Mouse (Mus musculus): ENCODE results near the gene Klf12. TPM values are rescaled to one million over a fixed set of nuclear protein-coding genes. Genes with fewer than 3 reads are reported as not detected.

Gene Klf12
- polyA plus RNA-seq, 2 experiments, result 2.8 to 3.2 TPM

GRCm38 (mm10) chr14:99911912-99912311 is 372.6 kb downstream of the Klf12 start:
- no peak overlapping the region for H3K9ac ChIP-seq (replicated peaks)
- DNase-seq (ENCODE audit: low read depth in 3 of 3, low spot score in 3 of 3) (no peak), ATAC-seq (ENCODE audit: insufficient read depth) (no peak)
- H3K4me1 ChIP-seq (replicated peaks; ENCODE audit: control insufficient read depth in 2 of 2, insufficient read depth in 2 of 2, low read length in 1 of 2), result no peaks in the 10 kb centered on the region
- H3K27ac ChIP-seq, result no peak overlapping the region
- WGBS (ENCODE audit: insufficient replicate concordance), result 49% methylated on average over 3 of the region's 3 CpGs
- H3K4me2 ChIP-seq (ENCODE audit: low read depth), result no peak overlapping the region
- no peaks in the 10 kb centered on the region for H3K9me3 ChIP-seq (ENCODE audit: control insufficient read depth, low read length)
- H3K27me3 ChIP-seq (ENCODE audit: control insufficient read depth, insufficient read depth, low read length), result no peaks in the 10 kb centered on the region
- no peaks in the 10 kb centered on the region for H3K36me3 ChIP-seq (replicated peaks; ENCODE audit: control insufficient read depth, insufficient read depth, low read depth)
- no peak for TF ChIP-seq EP300 (IDR thresholded peaks at IDR 0.05; ENCODE audit: low read depth)
- TF ChIP-seq CTCF (IDR thresholded peaks at IDR 0.05; ENCODE audit: low read depth), result no peak
- H3K4me3 ChIP-seq (ENCODE audit: insufficient read depth in 1 of 2, low read depth in 2 of 2, low read length in 2 of 2), result no peak overlapping the region

GRCm38 (mm10) chr14:99910876-99911275 is 373.6 kb downstream of the Klf12 start:
- no peak overlapping the region for H3K4me2 ChIP-seq (ENCODE audit: low read depth)
- H3K27ac ChIP-seq, result no peak overlapping the region
- TF ChIP-seq EP300 (IDR thresholded peaks at IDR 0.05; ENCODE audit: low read depth), result no peak
- TF ChIP-seq CTCF (IDR thresholded peaks at IDR 0.05; ENCODE audit: low read depth), result no peak
- H3K9ac ChIP-seq (replicated peaks), result no peak overlapping the region
- DNase-seq (ENCODE audit: low read depth in 3 of 3, low spot score in 3 of 3) (no peak), ATAC-seq (ENCODE audit: insufficient read depth) (no peak)
- 52% methylated on average over 5 of the region's 5 CpGs for WGBS (ENCODE audit: insufficient replicate concordance)
- no peaks in the 10 kb centered on the region for H3K4me1 ChIP-seq (replicated peaks; ENCODE audit: control insufficient read depth in 2 of 2, insufficient read depth in 2 of 2, low read length in 1 of 2)
- H3K9me3 ChIP-seq (ENCODE audit: control insufficient read depth, low read length), result no peaks in the 10 kb centered on the region
- no peaks in the 10 kb centered on the region for H3K36me3 ChIP-seq (replicated peaks; ENCODE audit: control insufficient read depth, insufficient read depth, low read depth)
- no peaks in the 10 kb centered on the region for H3K27me3 ChIP-seq (ENCODE audit: control insufficient read depth, insufficient read depth, low read length)
- H3K4me3 ChIP-seq (ENCODE audit: insufficient read depth in 1 of 2, low read depth in 2 of 2, low read length in 2 of 2), result no peak overlapping the region

DNA sequence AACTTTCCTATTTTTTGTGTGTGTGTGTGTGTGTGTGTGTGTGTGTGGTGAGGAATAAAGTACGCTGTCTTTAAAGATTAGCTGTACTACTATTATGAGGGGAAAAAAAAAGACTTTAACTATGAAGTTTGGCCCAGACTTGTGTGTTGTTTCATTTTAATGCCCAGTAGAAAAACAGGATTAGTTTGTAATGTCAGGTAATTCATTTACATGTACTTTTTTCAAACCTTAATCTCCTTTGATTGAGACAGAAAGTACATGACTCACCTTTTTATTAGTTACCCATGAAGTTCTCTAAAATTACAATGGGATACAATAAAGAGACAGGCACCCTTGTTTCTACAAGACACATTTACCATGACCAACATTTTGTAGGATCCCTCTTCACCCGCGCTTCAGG is 383.6 kb downstream of the Klf12 start:
- WGBS (ENCODE audit: insufficient replicate concordance), result 79% methylated on average over 3 of the region's 3 CpGs

DNA sequence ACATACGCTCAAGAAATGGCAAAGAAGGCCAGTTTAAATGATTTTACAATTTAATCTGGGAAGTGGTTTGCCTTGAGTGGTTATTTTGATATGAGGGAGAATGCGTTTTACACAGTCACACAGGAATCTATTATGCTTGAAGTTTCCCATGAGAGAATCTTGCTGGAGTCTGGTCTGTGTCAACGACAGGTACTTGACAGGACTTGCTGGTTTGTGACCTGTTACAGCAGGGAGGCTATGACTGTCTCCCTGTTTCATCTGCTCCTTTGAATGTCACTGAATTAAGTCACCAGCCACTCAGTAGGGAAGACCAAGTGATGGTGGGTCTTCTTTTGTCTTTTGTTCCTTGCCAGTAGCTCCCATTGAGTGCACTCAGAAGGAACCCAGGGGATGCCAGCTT is 385.6 kb downstream of the Klf12 start:
- H3K27me3 ChIP-seq (ENCODE audit: control insufficient read depth, insufficient read depth, low read length), result no peaks in the 10 kb centered on the region
- no peak for ATAC-seq (ENCODE audit: insufficient read depth)
- no peak overlapping the region for H3K4me2 ChIP-seq (ENCODE audit: low read depth)
- TF ChIP-seq EP300 (IDR thresholded peaks at IDR 0.05; ENCODE audit: low read depth) (no peak), CTCF (IDR thresholded peaks at IDR 0.05; ENCODE audit: low read depth) (no peak)
- H3K36me3 ChIP-seq (replicated peaks; ENCODE audit: control insufficient read depth, insufficient read depth, low read depth), result no peaks in the 10 kb centered on the region
- H3K9ac ChIP-seq (replicated peaks), result no peak overlapping the region
- 67% methylated on average over 3 of the region's 3 CpGs for WGBS (ENCODE audit: insufficient replicate concordance)
- H3K4me1 ChIP-seq (replicated peaks; ENCODE audit: control insufficient read depth in 2 of 2, insufficient read depth in 2 of 2, low read length in 1 of 2), result no peaks in the 10 kb centered on the region
- H3K4me3 ChIP-seq (ENCODE audit: insufficient read depth in 1 of 2, low read depth in 2 of 2, low read length in 2 of 2), result no peak overlapping the region
- DNase-seq (ENCODE audit: low read depth in 3 of 3, low spot score in 3 of 3), result no peak
- H3K9me3 ChIP-seq (ENCODE audit: control insufficient read depth, low read length), result no peaks in the 10 kb centered on the region
- no peak overlapping the region for H3K27ac ChIP-seq

More for the DNA sequence above, 383.6 kb downstream of the Klf12 start:
- Histone ChIP-seq H3K36me3 (replicated peaks; ENCODE audit: control insufficient read depth, insufficient read depth, low read depth) (no peaks in the 10 kb centered on the region), H3K9me3 (ENCODE audit: control insufficient read depth, low read length) (no peaks in the 10 kb centered on the region), H3K27me3 (ENCODE audit: control insufficient read depth, insufficient read depth, low read length) (no peaks in the 10 kb centered on the region), H3K4me2 (ENCODE audit: low read depth) (no peak overlapping the region), H3K27ac (no peak overlapping the region), H3K4me1 (replicated peaks; ENCODE audit: control insufficient read depth in 2 of 2, insufficient read depth in 2 of 2, low read length in 1 of 2) (no peaks in the 10 kb centered on the region), H3K9ac (replicated peaks) (no peak overlapping the region), H3K4me3 (ENCODE audit: insufficient read depth in 1 of 2, low read depth in 2 of 2, low read length in 2 of 2) (no peak overlapping the region)
- DNase-seq (ENCODE audit: low read depth in 3 of 3, low spot score in 3 of 3), result no peak
- no peak for ATAC-seq (ENCODE audit: insufficient read depth)
- TF ChIP-seq CTCF (IDR thresholded peaks at IDR 0.05; ENCODE audit: low read depth) (no peak), EP300 (IDR thresholded peaks at IDR 0.05; ENCODE audit: low read depth) (no peak)

- DNase-seq (ENCODE audit: low read depth in 3 of 3, low spot score in 3 of 3), result peak; percentile 11 to 22 (median 15)
- Histone ChIP-seq H3K4me1 (replicated peaks; ENCODE audit: control insufficient read depth in 2 of 2, insufficient read depth in 2 of 2, low read length in 1 of 2) (no peaks in the 10 kb centered on the region), H3K4me2 (ENCODE audit: low read depth) (no peak overlapping the region), H3K9ac (replicated peaks) (no peak overlapping the region), H3K4me3 (ENCODE audit: insufficient read depth in 1 of 2, low read depth in 2 of 2, low read length in 2 of 2) (no peak overlapping the region), H3K9me3 (ENCODE audit: control insufficient read depth, low read length) (no peaks in the 10 kb centered on the region), H3K27me3 (ENCODE audit: control insufficient read depth, insufficient read depth, low read length) (no peaks in the 10 kb centered on the region), H3K36me3 (replicated peaks; ENCODE audit: control insufficient read depth, insufficient read depth, low read depth) (no peaks in the 10 kb centered on the region), H3K27ac (no peak overlapping the region)
- TF ChIP-seq EP300 (IDR thresholded peaks at IDR 0.05; ENCODE audit: low read depth) (no peak), CTCF (IDR thresholded peaks at IDR 0.05; ENCODE audit: low read depth) (peak; percentile 80)
- 17% methylated on average over 7 of the region's 7 CpGs for WGBS (ENCODE audit: insufficient replicate concordance)
- no peak for ATAC-seq (ENCODE audit: insufficient read depth)
Observed at GRCm38 (mm10) chr14:99894708-99895383, 389.6 kb downstream of the Klf12 start.
